Mouse (Mus musculus): ENCODE measurements around the gene Olfr545. TPM values are rescaled to one million over a fixed set of nuclear protein-coding genes. Genes with fewer than 3 reads are reported as not detected.

Gene Olfr545
- total RNA-seq, 1 experiment = not detected

GRCm38 (mm10) chr7:102517051-102517335, 17.6 kb upstream of the Olfr545 start:
- in situ Hi-C loops (cut with MboI; ENCODE audit: low sequenced_read_pairs in 2 of 2, unreplicated experiment in 2 of 2) = loop anchor here (25.0 kb wide), 2 partner anchors 395 to 595 kb away; partner anchors contain the start of genes Olfr571 (in 1 of the 2) and Olfr572 (in 1 of the 2)
- TF ChIP-seq MAFK (IDR thresholded peaks at IDR 0.05; ENCODE audit: insufficient read depth, low read depth, low read length) (no peak), ZNF384 (IDR thresholded peaks at IDR 0.05; ENCODE audit: low read depth, low read length) (no peak), CHD2 (IDR thresholded peaks at IDR 0.05; ENCODE audit: low read depth, low read length) (no peak), ZC3H11A (IDR thresholded peaks at IDR 0.05; ENCODE audit: borderline replicate concordance, low read depth, low read length) (no peak), HCFC1 (IDR thresholded peaks at IDR 0.05; ENCODE audit: borderline replicate concordance, insufficient read depth, low read length) (no peak)
- Histone ChIP-seq H3K36me3 (ENCODE audit: control insufficient read depth, insufficient read depth, low read length, poor library complexity, severe bottlenecking) (no peaks in the 10 kb centered on the region), H3K27ac (ENCODE audit: insufficient read depth, low read depth, low read length, poor library complexity, severe bottlenecking) (no peak overlapping the region), H3K4me3 (ENCODE audit: insufficient read depth in 1 of 2, low read depth in 1 of 2, low read length in 2 of 2, poor library complexity in 1 of 2, severe bottlenecking in 1 of 2) (no peak overlapping the region), H3K9ac (ENCODE audit: insufficient read depth, low read depth, low read length, poor library complexity, severe bottlenecking) (no peak overlapping the region), H3K9me3 (ENCODE audit: control insufficient read depth, insufficient read depth, low read depth, low read length) (no peaks in the 10 kb centered on the region), H3K4me1 (ENCODE audit: control insufficient read depth in 2 of 2, insufficient read depth in 2 of 2, low read length in 2 of 2, poor library complexity in 1 of 2) (peaks cover 0 to 3% of the 10 kb centered on the region in 2 experiments; a peak in 1 of 4 replicates)
- DNase-seq (ENCODE audit: low read depth, low spot score) = no peak

GRCm38 (mm10) chr7:102516261-102517050, 17.1 kb upstream of the Olfr545 start:
- in situ Hi-C loops (cut with MboI; ENCODE audit: low sequenced_read_pairs in 2 of 2, unreplicated experiment in 2 of 2) = loop anchor here (25.0 kb wide), 2 partner anchors 396 to 596 kb away; partner anchors contain the start of genes Olfr571 (in 1 of the 2) and Olfr572 (in 1 of the 2)
- Histone ChIP-seq H3K9ac (ENCODE audit: insufficient read depth, low read depth, low read length, poor library complexity, severe bottlenecking) (no peak overlapping the region), H3K36me3 (ENCODE audit: control insufficient read depth, insufficient read depth, low read length, poor library complexity, severe bottlenecking) (no peaks in the 10 kb centered on the region), H3K4me3 (ENCODE audit: insufficient read depth in 1 of 2, low read depth in 1 of 2, low read length in 2 of 2, poor library complexity in 1 of 2, severe bottlenecking in 1 of 2) (no peak overlapping the region), H3K27ac (ENCODE audit: insufficient read depth, low read depth, low read length, poor library complexity, severe bottlenecking) (no peak overlapping the region), H3K4me1 (ENCODE audit: control insufficient read depth in 2 of 2, insufficient read depth in 2 of 2, low read length in 2 of 2, poor library complexity in 1 of 2) (peaks cover 0 to 3% of the 10 kb centered on the region in 2 experiments; a peak in 1 of 4 replicates), H3K9me3 (ENCODE audit: control insufficient read depth, insufficient read depth, low read depth, low read length) (no peaks in the 10 kb centered on the region)
- TF ChIP-seq CHD2 (IDR thresholded peaks at IDR 0.05; ENCODE audit: low read depth, low read length) = no peak
- TF ChIP-seq ZC3H11A (IDR thresholded peaks at IDR 0.05; ENCODE audit: borderline replicate concordance, low read depth, low read length) = no peak
- no peak for TF ChIP-seq HCFC1 (IDR thresholded peaks at IDR 0.05; ENCODE audit: borderline replicate concordance, insufficient read depth, low read length)
- no peak for TF ChIP-seq MAFK (IDR thresholded peaks at IDR 0.05; ENCODE audit: insufficient read depth, low read depth, low read length)
- no peak for TF ChIP-seq ZNF384 (IDR thresholded peaks at IDR 0.05; ENCODE audit: low read depth, low read length)
- DNase-seq (ENCODE audit: low read depth, low spot score) = no peak

DNA sequence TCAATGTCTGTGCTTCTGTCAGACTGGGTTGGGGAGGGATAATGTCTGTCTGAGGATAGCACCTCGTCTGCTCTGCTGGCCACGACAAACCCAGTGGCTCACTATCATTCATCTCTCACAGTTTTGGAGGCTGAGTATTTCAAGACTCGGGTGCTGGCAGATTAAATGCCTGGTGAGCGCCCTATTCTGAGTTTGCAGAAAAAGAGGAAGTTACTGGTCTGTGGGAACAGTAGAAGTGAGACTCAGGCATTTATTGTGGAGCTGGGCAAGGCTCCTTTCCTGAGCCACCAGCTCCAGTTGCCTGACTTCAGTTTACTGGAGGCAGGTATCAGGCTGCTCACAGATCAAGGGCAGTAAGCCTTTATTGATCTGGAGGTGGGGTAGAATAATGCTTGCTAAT, 14.8 kb upstream of the Olfr545 start:
- Histone ChIP-seq H3K4me3 (ENCODE audit: insufficient read depth in 1 of 2, low read depth in 1 of 2, low read length in 2 of 2, poor library complexity in 1 of 2, severe bottlenecking in 1 of 2) (no peak overlapping the region), H3K27ac (ENCODE audit: insufficient read depth, low read depth, low read length, poor library complexity, severe bottlenecking) (no peak overlapping the region), H3K36me3 (ENCODE audit: control insufficient read depth, insufficient read depth, low read length, poor library complexity, severe bottlenecking) (no peaks in the 10 kb centered on the region), H3K9ac (ENCODE audit: insufficient read depth, low read depth, low read length, poor library complexity, severe bottlenecking) (no peak overlapping the region), H3K4me1 (ENCODE audit: control insufficient read depth in 2 of 2, insufficient read depth in 2 of 2, low read length in 2 of 2, poor library complexity in 1 of 2) (peaks cover 0 to 3% of the 10 kb centered on the region in 2 experiments; a peak in 1 of 4 replicates), H3K9me3 (ENCODE audit: control insufficient read depth, insufficient read depth, low read depth, low read length) (no peaks in the 10 kb centered on the region)
- in situ Hi-C loops (cut with MboI; ENCODE audit: low sequenced_read_pairs in 2 of 2, unreplicated experiment in 2 of 2) = loop anchor here (25.0 kb wide), 2 partner anchors 398 to 598 kb away; partner anchors contain the start of genes Olfr571 (in 1 of the 2) and Olfr572 (in 1 of the 2)
- no peak for TF ChIP-seq ZC3H11A (IDR thresholded peaks at IDR 0.05; ENCODE audit: borderline replicate concordance, low read depth, low read length)
- no peak for TF ChIP-seq HCFC1 (IDR thresholded peaks at IDR 0.05; ENCODE audit: borderline replicate concordance, insufficient read depth, low read length)
- TF ChIP-seq MAFK (IDR thresholded peaks at IDR 0.05; ENCODE audit: insufficient read depth, low read depth, low read length) = no peak
- no peak for TF ChIP-seq ZNF384 (IDR thresholded peaks at IDR 0.05; ENCODE audit: low read depth, low read length)
- TF ChIP-seq CHD2 (IDR thresholded peaks at IDR 0.05; ENCODE audit: low read depth, low read length) = no peak
- no peak for DNase-seq (ENCODE audit: low read depth, low spot score)

- in situ Hi-C loops (cut with MboI; ENCODE audit: low sequenced_read_pairs in 2 of 2, unreplicated experiment in 2 of 2) = loop anchor here (25.0 kb wide), 2 partner anchors 399 to 599 kb away; partner anchors contain the start of genes Olfr571 (in 1 of the 2) and Olfr572 (in 1 of the 2)
- Histone ChIP-seq H3K4me1 (ENCODE audit: control insufficient read depth in 2 of 2, insufficient read depth in 2 of 2, low read length in 2 of 2, poor library complexity in 1 of 2) (peaks cover 0 to 3% of the 10 kb centered on the region in 2 experiments; a peak in 1 of 4 replicates), H3K36me3 (ENCODE audit: control insufficient read depth, insufficient read depth, low read length, poor library complexity, severe bottlenecking) (no peaks in the 10 kb centered on the region), H3K9ac (ENCODE audit: insufficient read depth, low read depth, low read length, poor library complexity, severe bottlenecking) (peak overlapping the region; percentile 80), H3K4me3 (ENCODE audit: insufficient read depth in 1 of 2, low read depth in 1 of 2, low read length in 2 of 2, poor library complexity in 1 of 2, severe bottlenecking in 1 of 2) (peak overlapping the region; percentile 65 to 71), H3K27ac (ENCODE audit: insufficient read depth, low read depth, low read length, poor library complexity, severe bottlenecking) (no peak overlapping the region), H3K9me3 (ENCODE audit: control insufficient read depth, insufficient read depth, low read depth, low read length) (no peaks in the 10 kb centered on the region)
- DNase-seq (ENCODE audit: low read depth, low spot score) = peak; percentile 58
- peak; percentile 41; the same call in 1 of the 2 replicates for TF ChIP-seq ZC3H11A (IDR thresholded peaks at IDR 0.05; ENCODE audit: borderline replicate concordance, low read depth, low read length)
- TF ChIP-seq HCFC1 (IDR thresholded peaks at IDR 0.05; ENCODE audit: borderline replicate concordance, insufficient read depth, low read length) = no peak
Measured at GRCm38 (mm10) chr7:102512814-102513435, 13.6 kb upstream of the Olfr545 start.
